14 mouse cellular contexts compared by ENCODE assay signal in the genomic region with DNA sequence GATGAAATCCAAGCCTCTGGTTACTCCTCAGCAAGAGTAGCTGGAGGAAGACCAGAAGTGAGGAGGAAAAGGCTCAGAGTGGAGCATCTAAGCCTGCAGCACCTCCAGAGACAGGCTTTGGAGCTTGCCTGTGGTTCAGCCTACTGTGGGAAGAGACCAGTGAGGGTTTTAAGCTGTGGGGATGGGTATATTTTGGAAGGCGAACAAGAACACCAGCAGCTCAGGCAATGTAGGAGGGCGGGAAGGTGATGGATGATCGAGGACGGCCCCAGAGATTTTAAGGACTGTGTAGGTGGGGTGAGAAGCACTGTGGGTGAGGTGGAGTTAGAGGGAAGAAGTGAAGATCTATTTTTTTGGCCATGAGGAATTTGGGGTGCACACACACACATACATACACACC.
DNase-seq lines count a peak whose midpoint lies in the region.
"Had no signal": no experiment of that assay in that cellular context is flagged by ENCODE, and none has a peak within 500 bp of the region (broad histone marks: within the 10 kb centered on the region; RNA-seq: fewer than 3 reads in every experiment).

No protein-coding gene starts in this region.

- peak; percentile 66 to 70 for DNase-seq in frontal cortex, adult 2 months (ENCODE audit: extremely low spot score in 1 of 2, low spot score in 1 of 2)
- no peak for DNase-seq in frontal cortex, postnatal 10 days (ENCODE audit: low spot score in 2 of 2)
- DNase-seq in left cerebral cortex, adult 18-20 months (ENCODE audit: low spot score in 2 of 2): peak; percentile 50 to 61
- no peak for DNase-seq in left cerebral cortex, postnatal 4 days
- DNase-seq in right cerebral cortex, adult 18-20 months: peak; percentile 80
- DNase-seq in right cerebral cortex, postnatal 25 days: no peak
- peak; percentile 87 for DNase-seq in telencephalon, adult 2 months (ENCODE audit: low read depth, low spot score)
- DNase-seq in cerebellum, adult 18-20 months: no peak
- DNase-seq: adrenal gland, postnatal 10 days; cerebellum, adult 11-12 months; cerebellum, postnatal 10 days; embryo, embryonic 11 days; gastrocnemius, postnatal 25 days; heart, postnatal 4 days had no signal

- intact Hi-C loops in left cerebral cortex, postnatal 4 days (cut with DNase I): no loop called here

Comparison
In these comparisons a context has a peak if more than half of its experiments do, and no peak if none do; other contexts are left out.
1. DNase-seq: peak in frontal cortex, adult 2 months (2 of 2), left cerebral cortex, adult 18-20 months (2 of 2), right cerebral cortex, adult 18-20 months (single experiment) and telencephalon, adult 2 months (single experiment); none in frontal cortex, postnatal 10 days (0 of 2), left cerebral cortex, postnatal 4 days (single experiment), right cerebral cortex, postnatal 25 days (single experiment) and cerebellum, adult 18-20 months (0 of 2).